Mouse (Mus musculus) ES-E14 (cell line): ENCODE measurements around the gene Jpt2. TPM values are rescaled to one million over a fixed set of nuclear protein-coding genes. Genes with fewer than 3 reads are reported as not detected.

Experiments
- DNase-seq: peaks from one replicate; pipeline ENCODE4 v3.0.0-alpha.2; 2013; ENCODE audit warnings: low read depth, low spot score
- H3K27ac ChIP-seq: 2 replicates; pipeline ENCODE4 v1.5.1; 2012; ENCODE audit warnings: low read depth, mild to moderate bottlenecking, low read length, moderate library complexity, mixed read lengths; ENCODE audit not compliant: poor library complexity, insufficient read depth, severe bottlenecking
- H3K36me3 ChIP-seq: 2 replicates; pipeline ENCODE4 v1.6.1; 2012; ENCODE audit warnings: mild to moderate bottlenecking, low read length, moderate library complexity, mixed read lengths; ENCODE audit not compliant: control insufficient read depth, poor library complexity, insufficient read depth, severe bottlenecking
- H3K4me1 ChIP-seq, 2 experiments: fragments of 150-350 bp in 1 of 2; sonication (generic) in 1 of 2; 2 replicates each; pipeline ENCODE4 v1.6.1; 2012; ENCODE audit warnings: low read length in 2 of 2, mild to moderate bottlenecking in 1 of 2, mixed read lengths in 1 of 2; ENCODE audit not compliant: control insufficient read depth in 2 of 2, insufficient read depth in 2 of 2, poor library complexity in 1 of 2
- H3K4me3 ChIP-seq, 2 experiments: fragments of 150-350 bp in 1 of 2; sonication (generic) in 1 of 2; 2 replicates each; pipeline ENCODE4 v1.5.1; 2012; ENCODE audit warnings: low read length in 2 of 2, low read depth in 1 of 2, mild to moderate bottlenecking in 1 of 2, mixed read lengths in 1 of 2; ENCODE audit not compliant: insufficient read depth in 1 of 2, poor library complexity in 1 of 2, severe bottlenecking in 1 of 2
- H3K9ac ChIP-seq: 2 replicates; pipeline ENCODE4 v1.6.1; 2012; ENCODE audit warnings: low read depth, mild to moderate bottlenecking, low read length, mixed read lengths; ENCODE audit not compliant: poor library complexity, insufficient read depth, severe bottlenecking
- H3K9me3 ChIP-seq: fragments of 150-350 bp; sonication (generic); 2 replicates; pipeline ENCODE4 v1.6.1; 2012; ENCODE audit warnings: low read depth, mild to moderate bottlenecking, low read length; ENCODE audit not compliant: control insufficient read depth, insufficient read depth
- CHD2 ChIP-seq: IDR thresholded peaks from 2 replicates; pipeline ENCODE4 v1.6.1; 2014; ENCODE audit warnings: mild to moderate bottlenecking, low read depth, low read length, inconsistent platforms
- HCFC1 ChIP-seq: IDR thresholded peaks from 2 replicates; pipeline ENCODE4 v1.6.1; 2012; ENCODE audit warnings: low read length, inconsistent platforms, borderline replicate concordance; ENCODE audit not compliant: insufficient read depth
- MAFK ChIP-seq: IDR thresholded peaks from 2 replicates; pipeline ENCODE4 v1.6.1; 2014; ENCODE audit warnings: mild to moderate bottlenecking, low read depth, low read length, inconsistent platforms; ENCODE audit not compliant: insufficient read depth
- ZC3H11A ChIP-seq: IDR thresholded peaks from 2 replicates; pipeline ENCODE4 v1.6.1; 2012; ENCODE audit warnings: low read depth, mild to moderate bottlenecking, inconsistent platforms, low read length, borderline replicate concordance
- ZNF384 ChIP-seq: IDR thresholded peaks from 2 replicates; pipeline ENCODE4 v1.6.1; 2012; ENCODE audit warnings: low read depth, low read length, inconsistent platforms
- in situ Hi-C, 2 experiments: fragments of 600-800 bp; cut with MboI; formaldehyde crosslinking; loops; one replicate each; pipeline ENCODE4 v1.15.1; 2025; ENCODE audit warnings: low sequenced_read_pairs in 2 of 2, inconsistent platforms in 1 of 2; ENCODE audit not compliant: unreplicated experiment in 2 of 2
- total RNA-seq: library from RNA; depleted of rRNA; stranded (reverse); fragments of 300-350 nt; gene quantifications from 2 replicates; pipeline ENCODE4 v1.2.3, GENCODE M21; 2012; rRNA removed

The Jpt2 gene
- total RNA-seq, 1 experiment, result 105 TPM

DNA sequence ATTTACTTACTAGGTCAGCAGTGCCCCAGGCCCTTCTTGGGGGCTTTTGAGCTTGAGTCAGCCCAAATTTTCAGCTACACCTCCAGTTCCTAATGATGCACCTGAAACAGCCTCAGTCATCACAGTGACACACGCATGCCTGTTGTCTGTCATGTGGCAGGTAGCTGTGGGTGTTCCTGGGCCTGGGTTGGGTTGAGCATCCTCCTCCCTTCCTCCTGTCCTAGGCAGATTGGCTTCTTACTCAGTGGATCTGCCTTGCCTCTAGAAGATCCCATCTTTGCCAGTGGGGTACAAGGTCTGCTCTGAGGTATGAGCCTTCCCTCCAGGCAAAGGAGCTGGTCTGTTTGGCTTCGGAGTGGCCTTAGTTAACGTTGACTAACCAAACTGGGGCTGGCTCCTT is 71.6 kb downstream of the Jpt2 start:
- Histone ChIP-seq H3K27ac (no peak overlapping the region), H3K9me3 (no peaks in the 10 kb centered on the region), H3K9ac (no peak overlapping the region), H3K4me3 (no peak overlapping the region), H3K36me3 (peaks cover 40% of the 10 kb centered on the region), H3K4me1 (peaks cover 0 to 8% of the 10 kb centered on the region in 2 experiments; a peak in 2 of 4 replicates)
- no peak for DNase-seq
- TF ChIP-seq CHD2, result no peak
- no peak for TF ChIP-seq MAFK
- TF ChIP-seq HCFC1, result no peak
- no peak for TF ChIP-seq ZC3H11A
- TF ChIP-seq ZNF384, result no peak
- in situ Hi-C loops, result no loop called here

Other genes starting within 250 kb of the Jpt2 start
- 0.71 and 0.95 TPM in 2 replicates for gene Rnf151, start 242.6 kb downstream of the Jpt2 start, total RNA-seq
- 3,495 and 3,661 TPM in 2 replicates for gene Rps2, start 242.6 kb downstream of the Jpt2 start, total RNA-seq
- gene Ndufb10, start 236.2 kb downstream of the Jpt2 start, total RNA-seq, result 147 and 191 TPM in 2 replicates
- 0.16 and 0.67 TPM in 2 replicates for gene Rpl3l, start 232.9 kb downstream of the Jpt2 start, total RNA-seq
- 23.5 and 30.2 TPM in 2 replicates for gene Msrb1, start 224.0 kb downstream of the Jpt2 start, total RNA-seq
- gene Hs3st6, start 207.7 kb downstream of the Jpt2 start, total RNA-seq, result 1.6 and 2.3 TPM in 2 replicates
- gene Meiob, start 156.4 kb downstream of the Jpt2 start, total RNA-seq, result 0.13 and 0.42 TPM in 2 replicates
- 37.3 and 40.5 TPM in 2 replicates for gene Hagh, start 120.5 kb downstream of the Jpt2 start, total RNA-seq
- 9.7 and 9.8 TPM in 2 replicates for gene Fahd1, start 110.3 kb downstream of the Jpt2 start, total RNA-seq
- gene Igfals, start 94.7 kb downstream of the Jpt2 start, total RNA-seq, result 2.5 and 5.8 TPM in 2 replicates
- 85.8 and 118 TPM in 2 replicates for gene Nubp2, start 74.3 kb downstream of the Jpt2 start, total RNA-seq
- 34.2 and 37.1 TPM in 2 replicates for gene Spsb3, start 74.0 kb downstream of the Jpt2 start, total RNA-seq
- gene Eme2, start 65.6 kb downstream of the Jpt2 start, total RNA-seq, result 21.8 and 33.7 TPM in 2 replicates
- 36.1 and 39.6 TPM in 2 replicates for gene Mrps34, start 65.6 kb downstream of the Jpt2 start, total RNA-seq
- 59.4 and 84.1 TPM in 2 replicates for gene Nme3, start 64.2 kb downstream of the Jpt2 start, total RNA-seq
- 55.7 and 63.7 TPM in 2 replicates for gene Mapk8ip3, start 23.7 kb downstream of the Jpt2 start, total RNA-seq
- gene Cramp1l, start 55.1 kb upstream of the Jpt2 start, total RNA-seq, result 9.1 and 11.6 TPM in 2 replicates
- 8.1 and 12.1 TPM in 2 replicates for gene Ift140, start 55.4 kb upstream of the Jpt2 start, total RNA-seq
- 0.32 and 0.62 TPM in 2 replicates for gene Tmem204, start 122.9 kb upstream of the Jpt2 start, total RNA-seq
- gene Telo2, start 155.3 kb upstream of the Jpt2 start, total RNA-seq, result 34.2 and 47.3 TPM in 2 replicates
- not detected in 2 replicates for gene Ptx4, start 160.1 kb upstream of the Jpt2 start, total RNA-seq
- 35.0 and 62.4 TPM in 2 replicates for gene Clcn7, start 172.7 kb upstream of the Jpt2 start, total RNA-seq
- gene Ccdc154, start 201.8 kb upstream of the Jpt2 start, total RNA-seq, result 0.18 and 0.32 TPM in 2 replicates
- not detected in 2 replicates for gene Gm38655, start 214.8 kb upstream of the Jpt2 start, total RNA-seq
- 22.8 and 25.5 TPM in 2 replicates for gene BC003965, start 223.9 kb upstream of the Jpt2 start, total RNA-seq
- 12.4 and 14.8 TPM in 2 replicates for gene Unkl, start 227.7 kb upstream of the Jpt2 start, total RNA-seq